Mouse (Mus musculus) cerebellum, adult 9-10 months (tissue): ENCODE data around the gene Olfr102.

Source experiments
- DNase-seq: peaks from one replicate; pipeline ENCODE4 v3.0.0; 2022

Olfr102 gene

GRCm38 (mm10) chr17:37316954-37317353 is at the start of gene Olfr102:
Gene Olfr102, minus strand, starts transcription at chr17:37317054.
- no peak for DNase-seq

- DNase-seq = no peak
Measured at GRCm38 (mm10) chr17:37359282-37359681, 42.4 kb upstream of the Olfr102 start, which contains the start of gene Olfr104-ps. Gene Olfr104-ps, plus strand, starts transcription at chr17:37359582.

- no peak for DNase-seq
Measured at GRCm38 (mm10) chr17:37339598-37339997, 22.7 kb upstream of the Olfr102 start, which contains the start of gene Olfr103. Gene Olfr103, minus strand, starts transcription at chr17:37339698.

- no peak for DNase-seq
Measured at GRCm38 (mm10) chr17:37310146-37310699, 6.6 kb downstream of the Olfr102 start.

- no peak for DNase-seq
Measured at GRCm38 (mm10) chr17:37308483-37308882, 8.4 kb downstream of the Olfr102 start.

GRCm38 (mm10) chr17:37304213-37304612 is 12.6 kb downstream of the Olfr102 start, which contains the start of gene Olfr101:
Gene Olfr101, minus strand, starts transcription at chr17:37304313.
- no peak for DNase-seq

- DNase-seq = no peak
Measured at GRCm38 (mm10) chr17:37283360-37283759, 33.5 kb downstream of the Olfr102 start, which contains the start of gene Olfr99. Gene Olfr99, minus strand, starts transcription at chr17:37283460.

GRCm38 (mm10) chr17:37280331-37280730 is 36.5 kb downstream of the Olfr102 start:
- no peak for DNase-seq

- no peak for DNase-seq
Measured at GRCm38 (mm10) chr17:37276573-37276972, 40.3 kb downstream of the Olfr102 start.

GRCm38 (mm10) chr17:37275626-37276248 is 41.1 kb downstream of the Olfr102 start:
- no peak for DNase-seq

GRCm38 (mm10) chr17:37270702-37271092 is 46.2 kb downstream of the Olfr102 start:
- no peak for DNase-seq

- DNase-seq = peak; percentile 70
Measured at GRCm38 (mm10) chr17:37270058-37270701, 46.7 kb downstream of the Olfr102 start, which contains the start of gene H2-M3. Gene H2-M3, plus strand, starts transcription at chr17:37270220.

- no peak for DNase-seq
Measured at GRCm38 (mm10) chr17:37263626-37264025, 53.2 kb downstream of the Olfr102 start, which contains the start of gene Olfr98. Gene Olfr98, minus strand, starts transcription at chr17:37263749.
